Mouse (Mus musculus): ENCODE results near the gene Cdyl2. TPM values are rescaled to one million over a fixed set of nuclear protein-coding genes. Genes with fewer than 3 reads are reported as not detected.
A peak's percentile ranks its signal among the peaks of the same experiment; 100 is the strongest.

The Cdyl2 gene
- 5.9 and 7.1 TPM in 2 replicates for polyA plus RNA-seq (2014; fragmentation: Nextera tagmentation; extraction: Ambion mirVana)

DNA sequence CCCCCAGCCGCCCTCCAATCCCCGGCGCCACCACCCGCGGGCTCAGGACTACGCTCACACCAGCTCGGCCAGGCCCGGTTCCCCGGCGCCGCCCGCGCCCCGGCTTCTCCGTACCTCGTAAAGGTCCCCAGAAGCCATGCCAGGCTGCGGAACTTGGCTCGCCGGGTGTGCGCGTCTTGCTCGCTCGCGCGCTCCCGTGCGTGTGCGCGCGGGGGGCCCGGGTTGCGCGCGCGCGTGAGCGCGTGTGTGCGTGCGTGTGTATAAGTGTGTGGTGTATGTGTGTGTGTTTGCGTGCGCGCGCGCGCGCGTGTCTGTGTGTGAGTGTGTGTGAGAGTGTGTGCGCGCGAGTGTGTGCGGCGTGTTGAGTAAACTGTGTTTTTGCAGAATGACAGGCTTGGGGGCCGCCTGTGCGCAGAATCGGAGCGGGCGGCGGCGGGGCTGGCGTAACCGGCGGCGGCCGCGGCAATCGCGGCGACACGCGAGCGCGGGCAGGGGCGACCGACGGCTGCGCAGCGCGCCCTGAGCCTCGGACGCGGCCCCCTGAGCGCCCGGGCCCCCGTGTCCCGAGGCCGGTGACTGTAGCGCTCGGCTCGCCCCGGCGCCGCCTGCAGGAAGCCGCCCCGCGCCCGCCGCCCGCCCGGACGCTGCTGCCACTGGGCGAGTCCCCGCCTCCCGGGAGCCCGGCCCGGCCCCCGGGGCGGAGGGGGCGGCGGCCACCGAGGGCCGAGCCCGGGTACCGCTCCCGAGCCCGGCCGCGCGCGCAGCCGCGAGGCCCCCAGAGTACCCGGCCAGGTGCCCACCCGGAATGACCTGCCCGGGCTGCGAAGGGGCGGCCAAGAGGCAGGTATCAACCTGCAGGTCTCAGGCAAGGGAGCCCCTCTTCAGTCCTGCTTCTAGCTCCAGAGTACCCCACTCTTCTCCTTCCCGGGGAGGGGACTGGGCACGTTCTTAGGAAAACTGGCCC lies at the start of gene Cdyl2:
Cdyl2 (minus strand) TSS at position 308 of the 964 bp plus-strand sequence.
- peak within 1 kb of the TSS; percentile 90 for H3K4me2 ChIP-seq (ENCODE audit: low read depth, low read length)
- H3K9me3 ChIP-seq (replicated peaks; ENCODE audit: control insufficient read depth, low read length), result no peaks in the 10 kb centered on the region
- under 1% methylated on average over 81 of the region's 129 CpGs for WGBS
- peak within 1 kb of the TSS; percentile 75 for H3K27ac ChIP-seq (replicated peaks; ENCODE audit: low read depth, low read length)
- peak within 1 kb of the TSS; percentile 81 for H3K4me3 ChIP-seq (ENCODE audit: low read depth, low read length)
- no peaks in the 10 kb centered on the region for H3K36me3 ChIP-seq (replicated peaks; ENCODE audit: control insufficient read depth, insufficient read depth, low read depth, low read length)
- H3K9ac ChIP-seq (replicated peaks; ENCODE audit: low read length), result peak within 1 kb of the TSS; percentile 84
- no peaks in the 10 kb centered on the region for H3K27me3 ChIP-seq (ENCODE audit: control insufficient read depth, insufficient read depth, low read length)
- ATAC-seq (replicated peaks; ENCODE audit: insufficient number of reproducible peaks, low FRiP score, low TSS enrichment, low read depth), result peak; percentile 85
- no peaks in the 10 kb centered on the region for H3K4me1 ChIP-seq (ENCODE audit: control insufficient read depth, insufficient read depth, low read length)
- peak; percentile 70 for DNase-seq (ENCODE audit: low spot score)

- no peak overlapping the region for H3K4me2 ChIP-seq (ENCODE audit: low read depth, low read length)
- H3K4me3 ChIP-seq (ENCODE audit: low read depth, low read length), result no peak overlapping the region
- H3K27ac ChIP-seq (replicated peaks; ENCODE audit: low read depth, low read length), result no peak overlapping the region
- H3K9me3 ChIP-seq (replicated peaks; ENCODE audit: control insufficient read depth, low read length), result no peaks in the 10 kb centered on the region
- no peak for DNase-seq (ENCODE audit: low spot score)
- 71% methylated on average over 8 of the region's 8 CpGs for WGBS
- H3K9ac ChIP-seq (replicated peaks; ENCODE audit: low read length), result no peak overlapping the region
- no peaks in the 10 kb centered on the region for H3K36me3 ChIP-seq (replicated peaks; ENCODE audit: control insufficient read depth, insufficient read depth, low read depth, low read length)
- ATAC-seq (replicated peaks; ENCODE audit: insufficient number of reproducible peaks, low FRiP score, low TSS enrichment, low read depth), result no peak
- no peaks in the 10 kb centered on the region for H3K27me3 ChIP-seq (ENCODE audit: control insufficient read depth, insufficient read depth, low read length)
- H3K4me1 ChIP-seq (ENCODE audit: control insufficient read depth, insufficient read depth, low read length), result no peaks in the 10 kb centered on the region
Measured at GRCm38 (mm10) chr8:116780594-116780993, 47.8 kb upstream of the Cdyl2 start.

DNA sequence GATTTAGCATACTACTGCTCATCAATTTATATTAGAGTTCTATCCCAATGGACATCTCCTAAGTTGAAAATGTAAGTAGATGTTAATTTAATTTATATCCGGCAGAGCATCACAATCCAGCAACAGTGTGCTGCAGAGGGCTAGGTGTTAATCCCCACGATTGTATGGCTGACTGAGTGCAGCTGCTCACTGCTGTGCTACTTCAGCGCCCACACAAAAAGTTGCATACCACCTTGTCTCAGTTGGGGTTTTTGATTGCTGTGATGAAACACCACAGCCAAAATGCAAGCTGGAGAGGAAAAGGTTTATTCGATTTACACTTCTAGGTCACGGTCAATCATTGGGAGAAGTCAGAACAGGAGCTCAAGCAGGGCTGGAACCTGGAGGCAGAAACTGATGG lies 41.4 kb upstream of the Cdyl2 start:
- Histone ChIP-seq H3K4me3 (ENCODE audit: low read depth, low read length) (no peak overlapping the region), H3K27me3 (ENCODE audit: control insufficient read depth, insufficient read depth, low read length) (no peaks in the 10 kb centered on the region)

GRCm38 (mm10) chr8:116772727-116773126 lies 39.9 kb upstream of the Cdyl2 start:
- Histone ChIP-seq H3K9me3 (replicated peaks; ENCODE audit: control insufficient read depth, low read length) (no peaks in the 10 kb centered on the region), H3K27ac (replicated peaks; ENCODE audit: low read depth, low read length) (no peak overlapping the region), H3K27me3 (ENCODE audit: control insufficient read depth, insufficient read depth, low read length) (no peaks in the 10 kb centered on the region), H3K4me1 (ENCODE audit: control insufficient read depth, insufficient read depth, low read length) (no peaks in the 10 kb centered on the region), H3K4me2 (ENCODE audit: low read depth, low read length) (no peak overlapping the region), H3K9ac (replicated peaks; ENCODE audit: low read length) (no peak overlapping the region), H3K4me3 (ENCODE audit: low read depth, low read length) (no peak overlapping the region), H3K36me3 (replicated peaks; ENCODE audit: control insufficient read depth, insufficient read depth, low read depth, low read length) (no peaks in the 10 kb centered on the region)
- ATAC-seq (replicated peaks; ENCODE audit: insufficient number of reproducible peaks, low FRiP score, low TSS enrichment, low read depth) (no peak), DNase-seq (ENCODE audit: low spot score) (no peak)
- WGBS, result 90% methylated on average over 9 of the region's 9 CpGs

More for the DNA sequence above, 41.4 kb upstream of the Cdyl2 start:
- no peak overlapping the region for H3K4me2 ChIP-seq (ENCODE audit: low read depth, low read length)
- WGBS, result 95% methylated on average over 5 of the region's 5 CpGs
- no peaks in the 10 kb centered on the region for H3K4me1 ChIP-seq (ENCODE audit: control insufficient read depth, insufficient read depth, low read length)
- H3K27ac ChIP-seq (replicated peaks; ENCODE audit: low read depth, low read length), result no peak overlapping the region
- ATAC-seq (replicated peaks; ENCODE audit: insufficient number of reproducible peaks, low FRiP score, low TSS enrichment, low read depth) (no peak), DNase-seq (ENCODE audit: low spot score) (no peak)
- H3K9me3 ChIP-seq (replicated peaks; ENCODE audit: control insufficient read depth, low read length), result no peaks in the 10 kb centered on the region
- H3K9ac ChIP-seq (replicated peaks; ENCODE audit: low read length), result no peak overlapping the region
- H3K36me3 ChIP-seq (replicated peaks; ENCODE audit: control insufficient read depth, insufficient read depth, low read depth, low read length), result no peaks in the 10 kb centered on the region

- DNase-seq (ENCODE audit: low spot score) (peak; percentile 1), ATAC-seq (replicated peaks; ENCODE audit: insufficient number of reproducible peaks, low FRiP score, low TSS enrichment, low read depth) (no peak)
- H3K36me3 ChIP-seq (replicated peaks; ENCODE audit: control insufficient read depth, insufficient read depth, low read depth, low read length), result no peaks in the 10 kb centered on the region
- 73% methylated on average over 7 of the region's 7 CpGs for WGBS
- no peak overlapping the region for H3K4me3 ChIP-seq (ENCODE audit: low read depth, low read length)
- no peaks in the 10 kb centered on the region for H3K27me3 ChIP-seq (ENCODE audit: control insufficient read depth, insufficient read depth, low read length)
- H3K27ac ChIP-seq (replicated peaks; ENCODE audit: low read depth, low read length), result no peak overlapping the region
- no peak overlapping the region for H3K9ac ChIP-seq (replicated peaks; ENCODE audit: low read length)
- H3K9me3 ChIP-seq (replicated peaks; ENCODE audit: control insufficient read depth, low read length), result no peaks in the 10 kb centered on the region
- H3K4me1 ChIP-seq (ENCODE audit: control insufficient read depth, insufficient read depth, low read length), result no peaks in the 10 kb centered on the region
- no peak overlapping the region for H3K4me2 ChIP-seq (ENCODE audit: low read depth, low read length)
Measured at GRCm38 (mm10) chr8:116771797-116772343, 39.1 kb upstream of the Cdyl2 start.

GRCm38 (mm10) chr8:116770756-116771155 lies 38.0 kb upstream of the Cdyl2 start:
- Histone ChIP-seq H3K4me2 (ENCODE audit: low read depth, low read length) (no peak overlapping the region), H3K36me3 (replicated peaks; ENCODE audit: control insufficient read depth, insufficient read depth, low read depth, low read length) (no peaks in the 10 kb centered on the region), H3K9ac (replicated peaks; ENCODE audit: low read length) (no peak overlapping the region), H3K27me3 (ENCODE audit: control insufficient read depth, insufficient read depth, low read length) (no peaks in the 10 kb centered on the region), H3K27ac (replicated peaks; ENCODE audit: low read depth, low read length) (no peak overlapping the region), H3K4me3 (ENCODE audit: low read depth, low read length) (no peak overlapping the region), H3K9me3 (replicated peaks; ENCODE audit: control insufficient read depth, low read length) (no peaks in the 10 kb centered on the region), H3K4me1 (ENCODE audit: control insufficient read depth, insufficient read depth, low read length) (no peaks in the 10 kb centered on the region)
- WGBS, result 75% methylated on average over 12 of the region's 12 CpGs
- DNase-seq (ENCODE audit: low spot score), result no peak
- no peak for ATAC-seq (replicated peaks; ENCODE audit: insufficient number of reproducible peaks, low FRiP score, low TSS enrichment, low read depth)

GRCm38 (mm10) chr8:116756174-116756573 lies 23.4 kb upstream of the Cdyl2 start:
- DNase-seq (ENCODE audit: low spot score) (no peak), ATAC-seq (replicated peaks; ENCODE audit: insufficient number of reproducible peaks, low FRiP score, low TSS enrichment, low read depth) (no peak)
- H3K4me2 ChIP-seq (ENCODE audit: low read depth, low read length), result no peak overlapping the region
- H3K9ac ChIP-seq (replicated peaks; ENCODE audit: low read length), result no peak overlapping the region
- no peaks in the 10 kb centered on the region for H3K27me3 ChIP-seq (ENCODE audit: control insufficient read depth, insufficient read depth, low read length)
- H3K9me3 ChIP-seq (replicated peaks; ENCODE audit: control insufficient read depth, low read length), result no peaks in the 10 kb centered on the region
- no peaks in the 10 kb centered on the region for H3K4me1 ChIP-seq (ENCODE audit: control insufficient read depth, insufficient read depth, low read length)
- H3K4me3 ChIP-seq (ENCODE audit: low read depth, low read length), result no peak overlapping the region
- 74% methylated on average over 3 of the region's 3 CpGs for WGBS
- no peak overlapping the region for H3K27ac ChIP-seq (replicated peaks; ENCODE audit: low read depth, low read length)
- no peaks in the 10 kb centered on the region for H3K36me3 ChIP-seq (replicated peaks; ENCODE audit: control insufficient read depth, insufficient read depth, low read depth, low read length)

DNA sequence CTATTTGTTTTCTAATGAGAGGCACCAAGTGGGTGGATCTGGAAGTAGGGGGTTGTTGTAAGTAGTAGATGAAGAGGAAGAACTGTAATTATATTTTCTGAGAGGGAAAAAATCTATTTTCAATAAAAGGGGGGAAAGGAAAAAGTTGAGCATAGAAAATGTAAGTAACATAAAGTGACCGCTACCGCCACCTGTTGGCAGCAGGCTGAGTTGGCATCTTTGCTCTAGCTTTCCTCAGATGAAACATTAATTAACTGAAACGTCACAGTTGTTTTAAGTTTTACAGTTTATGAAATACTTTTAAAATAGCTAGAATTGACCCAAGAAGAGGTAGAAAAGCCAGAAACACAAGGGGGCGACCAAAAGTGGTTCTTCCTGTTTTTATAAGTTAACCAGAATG lies 22.8 kb upstream of the Cdyl2 start:
- Histone ChIP-seq H3K9ac (replicated peaks; ENCODE audit: low read length) (no peak overlapping the region), H3K4me1 (ENCODE audit: control insufficient read depth, insufficient read depth, low read length) (no peaks in the 10 kb centered on the region), H3K4me2 (ENCODE audit: low read depth, low read length) (no peak overlapping the region), H3K9me3 (replicated peaks; ENCODE audit: control insufficient read depth, low read length) (no peaks in the 10 kb centered on the region), H3K36me3 (replicated peaks; ENCODE audit: control insufficient read depth, insufficient read depth, low read depth, low read length) (no peaks in the 10 kb centered on the region), H3K27me3 (ENCODE audit: control insufficient read depth, insufficient read depth, low read length) (no peaks in the 10 kb centered on the region), H3K27ac (replicated peaks; ENCODE audit: low read depth, low read length) (no peak overlapping the region), H3K4me3 (ENCODE audit: low read depth, low read length) (no peak overlapping the region)
- 10% methylated on average over 4 of the region's 4 CpGs for WGBS
- DNase-seq (ENCODE audit: low spot score), result peak; percentile 69
- ATAC-seq (replicated peaks; ENCODE audit: insufficient number of reproducible peaks, low FRiP score, low TSS enrichment, low read depth), result no peak
